Mouse (Mus musculus) CD4-positive helper T cell, adult 2 months (primary cell): Measurements from ENCODE around the gene Serf2.
A peak's percentile ranks its signal among the peaks of the same experiment; 100 is the strongest.

Experiments
- DNase-seq: peaks from one replicate; pipeline ENCODE4 v3.0.0-alpha.2; 2012; ENCODE audit warnings: low read depth, missing footprints, low spot score

Gene Serf2

DNA sequence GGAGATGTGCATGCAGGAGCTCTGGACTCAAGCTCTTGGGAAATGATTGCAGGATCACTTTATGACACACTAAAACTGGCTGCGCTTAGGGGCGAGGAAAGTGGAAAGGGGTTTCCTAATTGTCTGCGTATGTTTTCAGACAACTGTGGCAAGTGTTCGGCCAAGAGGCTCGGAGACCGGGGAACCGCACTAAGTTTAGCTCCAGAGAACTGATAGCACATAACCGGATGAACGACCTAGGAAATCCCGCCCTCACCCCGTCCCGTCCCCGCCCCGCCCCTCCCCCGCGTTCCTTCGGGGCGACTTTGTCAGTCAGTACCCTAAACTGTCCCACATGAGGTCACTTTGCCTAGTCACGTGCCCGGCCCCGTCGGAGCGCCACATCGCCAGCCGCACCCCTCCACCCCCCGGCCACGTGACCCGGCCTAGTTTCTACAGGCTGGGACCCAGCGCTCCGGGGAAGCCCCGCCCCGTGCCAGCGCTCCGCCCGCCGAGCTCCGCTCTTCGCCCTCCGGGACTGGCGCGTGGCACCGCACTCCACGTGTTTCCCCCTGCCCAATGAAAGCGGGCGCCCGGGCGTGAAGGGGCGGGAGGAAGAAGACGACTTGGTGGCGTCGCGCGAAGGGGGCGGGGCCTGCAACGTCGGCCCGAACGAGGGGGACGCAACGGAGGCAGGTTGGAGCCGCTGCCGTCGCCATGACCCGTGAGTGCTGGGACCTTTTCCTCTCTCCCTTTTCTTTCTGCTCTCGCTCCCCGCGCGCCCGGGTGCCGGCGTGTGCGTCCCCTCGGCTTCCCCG is at the start of gene Serf2:
Gene Serf2 (plus strand): TSS at position 457 of the 797 bp plus-strand sequence.
- peak; percentile 100 for DNase-seq

DNA sequence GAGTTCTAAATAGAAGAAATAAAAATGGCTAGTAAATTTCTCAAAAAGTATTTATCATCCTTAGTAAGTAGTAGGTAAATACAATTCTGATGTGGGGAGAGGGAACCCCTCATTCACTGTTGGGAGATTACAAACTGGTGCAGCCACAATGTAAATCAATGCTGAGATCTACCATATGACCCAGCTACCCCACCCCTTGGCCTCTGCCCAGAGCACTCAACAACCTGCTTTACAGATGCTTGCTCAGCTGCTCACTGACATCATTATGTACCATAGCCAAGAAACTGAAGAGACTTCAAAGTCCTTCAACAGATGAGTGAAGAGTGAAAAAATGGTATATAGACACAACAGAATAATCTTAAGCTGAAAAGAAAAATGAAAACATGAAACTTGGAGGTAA is 45.7 kb upstream of the Serf2 start:
- DNase-seq: no peak

DNA sequence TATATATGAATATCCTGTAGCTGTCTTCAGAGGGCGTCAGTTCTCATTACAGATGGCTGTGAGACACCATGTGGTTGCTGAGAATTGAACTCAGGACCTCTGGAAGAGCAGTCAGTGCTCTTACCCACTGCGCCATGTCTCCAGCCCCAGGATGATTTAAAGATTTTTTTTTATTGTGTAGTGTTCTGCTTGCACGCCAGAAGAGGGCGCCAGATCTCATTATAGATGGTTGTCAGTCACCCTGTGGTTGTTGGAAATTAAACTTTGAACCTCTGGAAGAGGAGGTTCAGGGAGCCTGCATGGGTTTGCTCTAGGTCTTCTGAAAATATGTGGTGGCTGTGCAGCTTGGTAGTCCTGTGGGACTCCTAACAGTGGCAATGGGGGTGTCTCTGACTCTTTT is 40.8 kb upstream of the Serf2 start:
- DNase-seq: peak; percentile 78

DNA sequence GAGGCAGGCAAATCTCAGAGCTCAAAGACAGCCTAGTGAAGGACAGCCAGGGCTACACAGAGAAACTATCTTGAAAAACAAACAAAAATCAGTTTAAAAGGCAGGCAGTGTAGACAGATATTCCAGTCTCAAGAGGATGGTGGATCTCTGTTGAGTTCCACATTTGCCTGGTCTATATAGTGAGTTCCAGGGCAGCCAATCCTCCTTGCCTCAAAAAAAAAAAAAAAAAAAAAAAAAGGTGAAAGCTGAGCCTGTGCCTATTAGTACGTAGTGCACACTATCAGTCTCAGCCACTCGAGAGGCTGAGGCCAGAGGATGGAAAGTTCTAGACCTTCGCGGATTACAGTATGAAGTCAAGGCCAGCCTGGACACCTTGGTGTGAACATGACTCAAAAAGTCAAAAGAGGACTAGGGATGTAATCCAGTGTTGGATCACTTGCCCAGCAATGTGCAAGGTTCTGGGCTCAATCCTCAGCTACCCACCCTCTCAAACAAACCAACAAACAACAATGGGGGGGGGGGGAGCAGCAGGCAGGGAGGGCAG is 36.1 kb upstream of the Serf2 start:
- no peak for DNase-seq

DNA sequence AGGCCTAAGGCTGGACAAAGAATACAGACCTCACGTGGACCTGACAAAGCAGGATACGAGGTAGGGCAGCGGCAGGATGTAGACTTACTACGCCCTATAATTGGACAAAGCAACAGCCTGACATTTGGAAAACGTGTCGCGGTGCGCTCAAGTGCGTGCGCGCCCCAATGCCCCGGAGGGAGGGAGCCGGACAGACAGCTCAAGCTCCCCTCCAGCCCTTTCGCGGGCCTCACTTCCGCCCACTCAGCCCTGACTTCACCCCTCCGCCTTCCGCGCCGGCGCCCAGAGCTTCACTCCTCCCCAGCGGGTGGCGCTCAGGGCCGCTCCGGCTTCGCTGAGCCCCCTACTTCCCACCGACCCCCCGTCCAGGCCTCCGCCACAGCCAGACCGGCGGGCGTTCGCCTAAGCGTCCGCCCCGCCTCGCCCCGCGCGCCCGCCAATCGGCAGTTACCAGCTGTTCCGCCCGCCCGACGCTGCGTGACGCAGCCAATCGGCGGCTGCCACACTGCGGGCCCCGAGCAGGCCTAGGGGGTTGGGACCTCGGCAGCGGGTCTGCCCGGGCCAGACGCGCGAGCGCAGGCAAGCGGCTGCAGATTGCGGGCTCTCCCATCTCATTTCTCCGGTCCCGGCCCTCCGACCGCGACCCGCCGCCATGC is 35.5 kb upstream of the Serf2 start, which contains the start of the genes Pdia3 and Catsper2:
Gene Pdia3 (plus strand): TSS at position 389 of the 656 bp plus-strand sequence.
Gene Catsper2 (minus strand): TSS at position 406 of the 656 bp plus-strand sequence.
- DNase-seq: peak; percentile 94

DNA sequence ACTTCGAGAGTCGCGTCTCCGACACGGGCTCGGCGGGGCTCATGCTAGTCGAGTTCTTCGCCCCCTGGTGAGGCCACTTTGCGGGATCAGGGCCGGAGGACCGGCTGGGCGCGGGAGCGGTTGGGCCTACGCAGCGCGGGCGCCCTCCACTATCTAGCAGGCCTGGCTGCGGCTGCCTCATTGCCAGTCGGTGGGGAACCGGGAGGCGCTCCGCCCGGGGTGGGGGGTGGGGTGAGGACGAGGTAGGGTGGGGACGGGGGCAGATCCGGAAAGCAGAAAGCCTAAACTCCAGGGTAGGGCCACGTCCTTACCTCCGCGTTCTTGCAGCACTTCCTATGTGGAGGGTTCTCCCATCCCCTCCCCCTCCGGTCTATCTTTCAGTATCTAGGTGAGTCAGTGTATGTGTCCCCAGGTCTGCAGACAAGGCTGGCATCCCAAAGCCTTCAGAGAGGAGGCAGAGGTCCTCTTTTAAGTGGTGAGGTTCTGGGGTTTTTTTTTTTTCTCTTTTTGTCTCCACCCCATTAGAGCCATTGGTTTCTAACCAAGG is 34.8 kb upstream of the Serf2 start:
- peak; percentile 81 for DNase-seq

DNA sequence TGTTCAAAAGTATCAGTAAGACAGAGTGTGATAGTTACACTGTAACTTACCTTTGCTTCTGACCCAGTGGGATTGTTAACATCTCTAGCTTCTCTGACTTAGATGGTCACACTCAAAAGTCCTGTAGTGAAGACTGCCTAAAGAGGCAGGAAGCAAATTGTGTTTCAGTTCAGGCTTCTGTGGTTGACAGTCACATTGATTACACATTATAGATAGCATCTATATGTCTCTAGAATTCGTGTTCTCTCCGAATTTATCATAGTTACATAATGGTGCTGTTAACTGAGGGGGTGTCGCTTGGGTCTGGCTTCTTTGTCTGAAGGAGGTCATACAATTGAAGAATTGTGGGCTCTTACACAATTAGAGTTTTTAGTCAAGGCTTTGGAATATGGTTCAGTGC is 33.9 kb upstream of the Serf2 start:
- DNase-seq: peak; percentile 50

DNA sequence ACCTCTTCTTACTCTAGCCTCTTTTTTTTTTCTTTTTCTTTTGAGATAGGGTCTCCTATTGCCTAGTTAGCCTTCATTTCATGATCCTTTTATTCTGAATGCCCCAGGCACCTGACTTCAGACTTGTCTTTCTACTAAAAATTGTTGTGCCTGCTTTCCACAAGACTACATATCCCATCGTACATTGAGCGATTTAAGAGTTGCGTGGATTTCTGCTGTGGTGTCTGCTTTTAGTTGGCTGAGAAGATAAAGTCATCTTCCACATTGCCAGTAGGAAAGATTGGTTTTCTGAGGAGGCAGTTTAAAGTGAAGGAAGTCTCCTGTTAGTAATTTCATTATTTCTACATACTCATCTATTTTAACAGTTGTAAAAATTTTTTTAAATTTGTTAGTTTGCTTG is 33.4 kb upstream of the Serf2 start:
- no peak for DNase-seq

DNA sequence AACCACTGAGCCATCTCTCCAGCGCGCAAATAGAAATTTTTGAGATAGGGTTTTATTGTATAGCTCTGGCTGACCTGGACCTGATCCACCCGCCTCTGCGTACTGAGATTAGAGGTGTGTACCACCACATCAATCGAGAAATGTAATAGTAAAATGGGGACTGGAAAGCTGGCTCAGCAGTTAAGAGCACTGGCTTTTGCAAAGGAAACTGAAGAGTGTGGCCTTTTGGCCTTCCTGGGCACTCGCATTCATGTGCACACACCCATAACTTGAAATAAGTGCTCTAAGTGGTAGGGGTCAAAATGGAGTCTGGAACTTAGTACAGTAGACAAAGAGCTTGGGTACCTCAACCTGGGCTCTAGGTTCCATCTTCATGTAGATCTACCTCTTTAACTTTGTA is 32.6 kb upstream of the Serf2 start:
- peak; percentile 46 for DNase-seq

GRCm38 (mm10) chr2:121418476-121418875 is 30.5 kb upstream of the Serf2 start:
- DNase-seq: no peak

GRCm38 (mm10) chr2:121423166-121423565 is 25.8 kb upstream of the Serf2 start:
- no peak for DNase-seq

DNA sequence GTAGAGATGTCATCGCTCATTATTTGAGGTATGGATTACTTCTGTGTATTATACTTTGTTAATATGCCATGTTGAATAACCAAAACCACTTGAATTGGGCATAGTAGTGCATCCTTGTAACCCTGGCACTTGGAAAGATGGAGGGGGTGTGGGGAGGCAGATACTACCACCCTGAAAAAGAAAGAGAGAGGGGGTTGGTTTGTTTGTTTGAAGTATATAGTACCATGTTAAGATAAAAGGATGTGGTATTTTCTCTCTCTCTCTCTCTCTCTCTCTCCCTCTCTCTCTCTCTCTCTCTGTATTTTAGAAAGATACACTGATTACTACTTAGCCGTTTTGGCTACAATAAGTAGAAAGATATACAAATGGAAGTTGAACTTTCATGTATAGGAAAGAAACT is 23.1 kb upstream of the Serf2 start:
- peak; percentile 30 for DNase-seq

DNA sequence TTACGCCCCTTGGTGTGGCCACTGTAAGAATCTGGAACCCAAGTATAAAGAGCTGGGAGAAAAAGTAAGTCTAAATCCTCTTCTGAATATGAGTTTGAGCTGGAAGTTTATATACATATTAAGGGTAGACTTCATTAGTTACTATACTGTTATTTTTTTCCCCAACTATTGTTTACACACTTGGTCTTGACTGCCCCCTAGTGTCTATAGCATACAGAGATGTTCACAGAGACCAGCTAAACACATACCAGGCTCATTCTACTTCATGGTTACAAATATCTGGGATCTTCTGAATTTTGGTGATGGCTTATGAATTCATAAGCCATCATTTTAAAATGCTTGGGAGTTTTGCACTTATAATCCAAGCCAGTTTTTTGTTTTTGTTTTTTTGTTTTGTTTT is 14.1 kb upstream of the Serf2 start:
- DNase-seq: peak; percentile 60

- DNase-seq: no peak
Observed at GRCm38 (mm10) chr2:121439746-121440145, 9.2 kb upstream of the Serf2 start.

DNA sequence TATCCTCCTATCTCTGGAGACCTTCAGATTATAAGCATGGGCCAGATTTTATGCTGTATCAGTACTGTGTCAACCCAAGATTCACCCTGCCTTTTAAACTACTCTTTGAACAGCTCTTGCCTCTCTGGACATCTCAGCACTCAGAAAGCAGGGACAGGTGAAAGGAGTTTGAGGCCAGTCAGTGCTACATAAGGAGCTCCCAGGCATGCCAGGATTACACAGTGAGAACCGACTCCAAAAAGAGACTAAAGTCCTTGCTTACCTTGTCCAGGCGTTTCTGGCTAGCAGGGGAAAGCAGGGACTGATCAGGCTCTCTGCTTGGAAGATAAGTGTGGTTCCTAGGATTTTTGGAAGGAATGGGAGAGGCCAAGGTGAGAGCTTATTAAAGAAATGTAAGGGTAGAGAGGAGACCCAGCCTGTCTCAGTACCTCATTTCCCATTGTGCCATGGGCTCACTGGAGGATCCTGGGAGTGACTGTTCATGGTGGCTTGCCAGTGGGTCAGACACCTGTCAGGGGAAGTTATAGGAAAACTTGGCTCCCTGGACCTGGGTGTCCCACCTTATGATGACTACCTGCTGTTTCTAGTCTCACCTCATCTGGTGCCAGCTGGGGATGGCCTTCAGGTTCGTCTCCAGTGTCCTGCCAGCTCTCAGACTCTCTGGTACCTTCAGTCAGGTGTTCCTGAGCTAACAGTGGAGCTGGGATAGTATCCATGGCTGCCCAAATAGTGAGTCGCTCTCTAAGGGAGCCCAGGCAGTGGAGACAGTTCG is 8.0 kb upstream of the Serf2 start:
- DNase-seq: no peak

DNA sequence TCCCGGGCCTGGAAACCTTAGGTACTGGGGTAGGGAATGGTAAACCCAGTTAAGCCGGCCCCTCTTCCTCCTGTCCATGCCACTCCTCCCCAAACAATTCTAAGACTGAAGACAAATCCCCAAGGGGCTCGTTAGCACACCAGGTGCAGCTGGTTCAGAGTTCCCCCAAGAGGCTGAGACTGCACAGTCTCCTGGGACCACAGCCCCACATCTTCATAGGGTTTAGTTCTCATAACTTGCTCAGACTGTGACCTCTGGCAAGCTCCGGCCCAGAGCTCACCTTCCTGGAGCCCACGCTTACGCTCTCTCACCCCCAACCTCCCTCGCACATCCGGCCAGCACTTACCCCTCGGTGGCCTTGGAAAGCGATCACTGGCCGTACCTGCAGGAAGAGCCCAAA is 7.2 kb upstream of the Serf2 start:
- no peak for DNase-seq

DNA sequence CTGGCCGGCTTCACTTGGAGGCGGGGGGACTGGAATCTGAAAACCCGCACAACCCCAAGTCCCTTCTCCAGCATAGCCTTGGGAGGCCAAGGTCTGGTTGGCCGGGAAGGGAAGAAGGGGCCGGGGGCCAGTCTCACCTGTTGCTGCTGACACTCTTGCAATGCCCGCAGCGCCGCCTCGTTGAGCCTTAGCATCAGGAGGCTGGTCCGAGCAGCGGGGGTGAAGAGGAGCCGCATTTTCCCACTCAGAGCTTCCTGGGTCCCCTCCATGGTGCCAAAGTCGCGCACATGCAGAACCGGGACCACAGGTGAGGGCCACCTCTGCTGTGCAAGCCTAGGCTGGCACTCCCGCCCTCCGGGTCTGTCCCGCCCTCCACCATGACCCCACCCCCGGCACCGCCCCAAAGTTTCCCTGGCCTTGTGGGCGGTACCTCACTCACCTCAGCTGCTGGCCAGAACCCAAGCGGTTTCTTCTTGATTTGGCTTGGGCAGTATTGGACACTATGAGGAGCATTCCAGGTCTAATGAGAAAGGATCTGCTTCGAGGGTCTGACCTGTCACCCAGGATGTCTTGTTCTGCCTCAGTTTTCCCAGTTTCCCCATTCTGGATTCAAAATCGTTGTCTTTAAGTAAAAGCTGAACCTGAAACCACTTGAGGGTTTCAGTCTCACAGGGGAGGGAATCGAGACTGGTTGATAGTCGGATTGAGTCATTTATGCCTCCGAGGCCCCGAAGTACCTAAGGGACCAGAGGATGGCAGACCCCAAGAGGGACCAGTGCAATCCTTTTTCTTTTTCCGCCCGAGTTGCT is 6.5 kb upstream of the Serf2 start:
- DNase-seq: peak; percentile 85

GRCm38 (mm10) chr2:121443068-121443349 is 6.0 kb upstream of the Serf2 start:
- no peak for DNase-seq

GRCm38 (mm10) chr2:121444178-121444577 is 4.8 kb upstream of the Serf2 start, which contains the start of gene Ell3:
Gene Ell3 (minus strand): TSS chr2:121444278.
- no peak for DNase-seq

DNA sequence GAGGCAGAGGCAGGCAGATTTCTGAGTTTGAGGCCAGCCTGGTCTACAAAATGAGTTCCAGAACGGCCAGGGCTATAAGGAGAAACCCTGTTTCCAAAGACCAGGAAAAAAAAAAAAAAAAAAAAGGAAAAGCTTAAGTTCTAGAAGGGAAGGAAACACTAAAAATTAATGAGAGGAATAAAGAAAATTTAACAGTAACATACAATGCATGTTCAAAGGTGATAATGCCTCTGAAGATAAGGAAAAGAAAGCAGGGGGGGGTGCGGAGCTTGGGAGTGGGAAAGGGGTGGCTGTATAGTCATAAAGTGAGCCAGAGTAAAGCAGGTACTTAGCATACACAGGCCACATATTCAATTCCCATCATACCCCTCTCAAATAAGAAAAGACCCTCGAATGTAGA is 3.9 kb upstream of the Serf2 start:
- DNase-seq: no peak

DNA sequence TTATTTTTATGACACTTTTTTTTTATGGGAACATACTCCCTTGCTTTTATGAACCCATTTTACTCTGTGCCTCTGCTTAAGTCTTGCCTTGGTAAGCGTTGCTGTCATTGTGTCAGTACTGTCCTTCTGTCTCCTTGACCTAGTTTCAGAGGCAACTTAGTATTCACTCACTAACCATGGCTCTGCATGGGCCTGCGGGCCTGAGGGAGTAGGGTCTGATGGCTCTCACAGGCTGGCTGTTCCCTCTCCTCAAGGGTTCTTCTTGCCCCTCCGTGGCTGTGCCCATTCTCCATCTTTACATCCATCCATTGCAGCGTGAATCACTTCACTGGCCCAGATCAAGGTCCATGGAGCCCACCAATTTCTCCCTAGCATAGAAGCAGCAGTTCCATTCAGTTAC is 2.5 kb upstream of the Serf2 start:
- DNase-seq: no peak
